Mouse (Mus musculus) heart, postnatal 0 days (tissue): Measurements from ENCODE around the gene Nxph3. TPM values are rescaled to one million over a fixed set of nuclear protein-coding genes. Genes with fewer than 3 reads are reported as not detected.
"Not testable (repeated sequence)": the region's sequence is repeated elsewhere in the genome, so short reads cannot be mapped to it uniquely, and the experiment has no call there.

ENCODE experiments used
- ATAC-seq: fragments of 200-750 bp; cut with Nextera tagmentation; 2 replicates; pipeline ENCODE4 v1.8.0; 2017; ENCODE audit warnings: low read depth, moderate number of reproducible peaks, moderate library complexity; ENCODE audit not compliant: insufficient read depth
- DNase-seq: peaks from one replicate; pipeline ENCODE4 v3.0.0-alpha.2; 2016; ENCODE audit warnings: low spot score
- H3K27ac ChIP-seq: fragments of 300-500 bp; sonication (generic); 2 replicates; pipeline ENCODE4 v1.5.1; 2014; ENCODE audit warnings: low read depth, mild to moderate bottlenecking
- H3K27me3 ChIP-seq: fragments of 300-500 bp; sonication (generic); 2 replicates; pipeline ENCODE4 v1.6.1; 2014; ENCODE audit warnings: low read length, mixed read lengths; ENCODE audit not compliant: control insufficient read depth, insufficient read depth
- H3K36me3 ChIP-seq: fragments of 300-500 bp; sonication (generic); replicated peaks from 2 replicates; pipeline ENCODE4 v1.6.1; 2014; ENCODE audit warnings: low read length, mixed read lengths; ENCODE audit not compliant: control insufficient read depth, insufficient read depth
- H3K4me1 ChIP-seq: fragments of 300-500 bp; sonication (generic); 2 replicates; pipeline ENCODE4 v1.6.1; 2014; ENCODE audit warnings: antibody characterized with exemption; ENCODE audit not compliant: control insufficient read depth, insufficient read depth
- H3K4me2 ChIP-seq: fragments of 300-500 bp; sonication (generic); 2 replicates; pipeline ENCODE4 v1.6.1; 2014; ENCODE audit warnings: low read depth, mild to moderate bottlenecking, low read length, moderate library complexity
- H3K4me3 ChIP-seq: fragments of 300-500 bp; sonication (generic); 2 replicates; pipeline ENCODE4 v1.5.1; 2014; ENCODE audit warnings: low read depth, low read length
- H3K9ac ChIP-seq: fragments of 300-500 bp; sonication (generic); replicated peaks from 2 replicates; pipeline ENCODE4 v1.6.1; 2014; ENCODE audit warnings: low read depth, low read length, mixed read lengths
- H3K9me3 ChIP-seq: fragments of 300-500 bp; sonication (generic); replicated peaks from 2 replicates; pipeline ENCODE4 v1.6.1; 2016; ENCODE audit warnings: low read length; ENCODE audit not compliant: control insufficient read depth
- CTCF ChIP-seq: IDR thresholded peaks from 2 replicates; pipeline ENCODE4 v1.5.1; 2016; ENCODE audit warnings: antibody characterized with exemption, control low read depth, low read depth
- EP300 ChIP-seq: IDR thresholded peaks from 2 replicates; pipeline ENCODE4 v1.6.1; 2016; ENCODE audit warnings: antibody characterized with exemption, low read depth
- WGBS: fragments of 180-500 bp; shearing (Covaris S2); extraction: QIAGEN DNeasy Blood & Tissue Kit; methylation state at CpG from one replicate; pipeline ENCODE4 v1.1.7; 2014; 5-methylcytosine and 5-hydroxymethylcytosine counted together
- polyA plus RNA-seq: library from polyadenylated mRNA; unstranded; fragments of >200 nt; fragmentation: Nextera tagmentation; extraction: Ambion mirVana; gene quantifications from 2 replicates; pipeline ENCODE4 v1.2.1, GENCODE M21; 2015
- total RNA-seq: library from RNA; depleted of rRNA; stranded (reverse); fragments of >200 nt; gene quantifications from 2 replicates; pipeline ENCODE4 v1.2.3, GENCODE M21; 2014; ENCODE audit warnings: low replicate concordance

Nxph3 gene
- total and polyA plus RNA-seq, 2 experiments from 2014 or later = 0.14 TPM; not detected in 1

DNA sequence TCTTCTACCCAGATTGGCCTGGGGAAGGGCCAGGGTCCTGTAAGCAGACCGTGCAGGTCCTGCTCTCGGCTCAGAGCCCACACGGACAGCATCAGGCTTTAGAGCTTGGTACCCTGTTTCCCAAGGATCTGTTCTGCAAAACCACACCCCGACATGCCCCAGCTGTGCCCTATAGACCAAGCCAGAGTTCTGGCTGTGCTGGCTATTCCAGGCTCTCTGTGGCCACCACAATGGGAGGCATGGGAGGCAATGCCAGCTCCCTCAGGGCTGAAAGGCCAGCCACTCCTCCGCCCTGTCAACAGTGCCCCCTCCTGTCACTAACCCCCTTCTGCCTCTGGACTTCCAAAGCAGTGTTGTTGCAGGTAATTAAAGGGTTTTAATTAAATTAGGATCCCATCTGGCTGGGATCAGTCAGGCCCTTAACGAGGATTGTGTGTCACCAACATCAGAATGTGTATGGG is 10.1 kb downstream of the Nxph3 start:
- peaks cover 10% of the 10 kb centered on the region for H3K4me1 ChIP-seq
- TF ChIP-seq CTCF = no peak
- no peak for TF ChIP-seq EP300
- DNase-seq (no peak), ATAC-seq (peak; percentile 50; the same call in 1 of the 2 replicates)
- 75% methylated on average over 6 of the region's 6 CpGs for WGBS
- no peaks in the 10 kb centered on the region for H3K27me3 ChIP-seq
- no peaks in the 10 kb centered on the region for H3K36me3 ChIP-seq
- H3K4me2 ChIP-seq = no peak overlapping the region
- 0 out of 2 replicates have a peak overlapping the region, but pooled peaks have one; percentile 27 for H3K9ac ChIP-seq
- H3K4me3 ChIP-seq = no peak overlapping the region
- H3K27ac ChIP-seq = peak overlapping the region; percentile 77
- H3K9me3 ChIP-seq = no peaks in the 10 kb centered on the region

GRCm38 (mm10) chr11:95503581-95504180 is 10.7 kb downstream of the Nxph3 start:
- Histone ChIP-seq H3K9me3 (no peaks in the 10 kb centered on the region), H3K4me3 (no peak overlapping the region), H3K27me3 (no peaks in the 10 kb centered on the region), H3K4me2 (peak overlapping the region; percentile 31; the same call in 1 of the 2 replicates), H3K36me3 (0 out of 2 replicates have a peak, but pooled peaks cover under 1% of the 10 kb centered on the region), H3K27ac (peak overlapping the region; percentile 77), H3K9ac (0 out of 2 replicates have a peak overlapping the region, but pooled peaks have one; percentile 27), H3K4me1 (peaks cover 10% of the 10 kb centered on the region)
- DNase-seq (peak; percentile 56), ATAC-seq (peak; percentile 72)
- 32% methylated on average over 10 of the region's 10 CpGs for WGBS
- TF ChIP-seq CTCF = no peak
- TF ChIP-seq EP300 = no peak

DNA sequence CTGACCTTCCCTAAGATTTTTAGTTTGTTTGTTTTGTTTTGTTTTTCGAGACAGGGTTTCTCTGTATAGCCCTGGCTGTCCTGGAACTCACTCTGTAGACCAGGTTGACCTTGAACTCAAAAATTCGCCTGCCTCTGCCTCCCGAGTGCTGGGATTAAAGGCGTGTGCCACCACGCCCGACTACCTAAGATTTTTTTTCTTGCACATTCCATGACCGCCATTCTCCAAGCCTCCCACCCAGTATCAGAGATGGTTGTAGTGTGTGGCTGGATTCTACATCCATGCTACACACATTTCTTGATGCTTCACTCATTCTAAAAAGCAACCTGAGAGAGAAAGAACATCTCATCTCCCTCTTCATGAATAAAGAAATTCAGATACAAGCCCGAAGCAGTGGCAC is 12.5 kb downstream of the Nxph3 start:
- H3K9me3 ChIP-seq, DNase-seq, ATAC-seq, H3K27ac ChIP-seq, H3K9ac ChIP-seq, H3K4me3 ChIP-seq, H3K4me2 ChIP-seq, H3K4me1 ChIP-seq, H3K27me3 ChIP-seq: not testable (repeated sequence)
- 74% methylated on average over 8 of the region's 8 CpGs for WGBS
- peaks cover 15% of the 10 kb centered on the region for H3K36me3 ChIP-seq

DNA sequence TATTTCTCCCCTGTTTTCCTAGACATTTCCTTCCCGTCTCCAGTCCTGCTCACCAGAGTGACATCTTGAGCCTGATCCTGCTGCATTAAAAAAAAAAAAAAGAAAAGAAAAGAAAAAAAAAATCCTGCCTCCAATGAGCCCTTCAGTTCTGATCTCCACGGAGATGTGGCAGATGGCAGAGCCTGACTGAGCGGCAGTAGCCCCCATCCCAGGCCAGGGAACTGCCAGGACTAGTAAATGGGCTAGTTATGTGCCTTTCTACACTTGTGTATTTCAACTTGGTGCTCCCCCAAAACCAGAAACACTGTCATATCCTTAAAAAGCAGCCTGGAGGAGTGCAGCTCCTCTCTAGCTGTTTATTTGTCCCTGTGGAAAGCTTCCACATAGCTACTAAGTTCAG is 13.5 kb downstream of the Nxph3 start:
- Histone ChIP-seq H3K27ac (no peak overlapping the region), H3K4me2 (no peak overlapping the region), H3K36me3 (peaks cover 15% of the 10 kb centered on the region), H3K4me3 (no peak overlapping the region), H3K9ac (no peak overlapping the region), H3K9me3 (no peaks in the 10 kb centered on the region), H3K27me3 (no peaks in the 10 kb centered on the region), H3K4me1 (peaks cover 10% of the 10 kb centered on the region)
- no peak for DNase-seq
- TF ChIP-seq CTCF (no peak), EP300 (no peak)
- no peak for ATAC-seq
- 56% methylated on average over 3 of the region's 3 CpGs for WGBS

DNA sequence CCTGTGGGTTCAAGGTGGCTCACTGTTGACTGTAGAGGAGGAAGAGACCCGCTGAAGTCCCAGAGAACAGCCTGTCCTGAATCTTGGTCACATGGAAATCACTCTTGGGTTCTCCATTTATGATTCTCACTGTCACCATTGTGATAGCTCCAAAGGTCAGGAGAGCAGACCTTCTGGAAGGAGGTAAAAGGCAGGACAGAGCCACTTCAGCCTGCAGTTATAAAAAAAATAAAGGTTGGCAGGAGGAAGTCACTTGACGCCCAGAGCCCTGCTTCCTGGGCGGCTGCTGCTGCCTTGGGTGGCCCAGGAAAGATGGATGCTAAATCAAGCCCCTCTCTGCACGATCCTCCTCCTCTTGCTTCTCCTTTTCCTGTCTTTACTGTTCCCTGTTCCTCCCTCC is 14.0 kb downstream of the Nxph3 start:
- ATAC-seq (no peak), DNase-seq (no peak)
- H3K27ac ChIP-seq = no peak overlapping the region
- peaks cover 10% of the 10 kb centered on the region for H3K4me1 ChIP-seq
- no peaks in the 10 kb centered on the region for H3K9me3 ChIP-seq
- H3K27me3 ChIP-seq = no peaks in the 10 kb centered on the region
- peaks cover 15% of the 10 kb centered on the region for H3K36me3 ChIP-seq
- no peak overlapping the region for H3K4me2 ChIP-seq
- WGBS = 40% methylated on average over 4 of the region's 4 CpGs
- no peak overlapping the region for H3K9ac ChIP-seq
- TF ChIP-seq EP300 = no peak
- TF ChIP-seq CTCF = no peak
- no peak overlapping the region for H3K4me3 ChIP-seq

DNA sequence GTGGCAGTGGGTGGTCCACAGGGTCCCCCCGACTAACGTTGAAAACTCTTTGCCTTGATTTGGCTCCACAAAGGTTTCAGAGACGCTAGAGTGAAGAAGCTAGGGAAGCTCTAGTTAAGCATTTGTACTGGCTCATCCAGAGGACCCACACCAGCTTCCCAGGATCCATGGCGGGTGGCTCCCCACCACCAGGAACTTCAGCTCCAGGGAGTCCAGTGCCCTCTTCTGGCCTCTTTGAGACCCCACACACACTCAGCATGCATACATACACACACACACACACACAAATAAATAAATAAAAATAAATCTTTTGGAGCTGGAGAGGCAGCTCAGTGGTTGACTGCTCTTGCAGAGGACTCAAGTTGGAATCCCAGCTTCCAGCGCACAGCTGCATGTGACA is 16.4 kb downstream of the Nxph3 start:
- Histone ChIP-seq H3K4me3 (no peak overlapping the region), H3K9me3 (no peaks in the 10 kb centered on the region), H3K4me2 (no peak overlapping the region), H3K27me3 (no peaks in the 10 kb centered on the region), H3K27ac (no peak overlapping the region), H3K36me3 (peaks cover 37% of the 10 kb centered on the region), H3K9ac (no peak overlapping the region), H3K4me1 (no peaks in the 10 kb centered on the region)
- ATAC-seq (no peak), DNase-seq (no peak)
- TF ChIP-seq EP300 (no peak), CTCF (no peak)
- WGBS = 91% methylated on average over 5 of the region's 5 CpGs
